Mouse (Mus musculus): ENCODE results near the gene Tmub2. TPM values are rescaled to one million over a fixed set of nuclear protein-coding genes. Genes with fewer than 3 reads are reported as not detected.

The Tmub2 gene
- polyA plus RNA-seq, 1 experiment from 2014 or later, result 46.1 TPM

GRCm38 (mm10) chr11:102291051-102291535 lies 6.4 kb downstream of the Tmub2 start:
- Histone ChIP-seq H3K9ac (replicated peaks; ENCODE audit: low read depth) (no peak overlapping the region), H3K9me3 (ENCODE audit: low read length) (no peaks in the 10 kb centered on the region), H3K36me3 (ENCODE audit: insufficient read depth, low read length) (peaks cover 39% of the 10 kb centered on the region), H3K4me3 (ENCODE audit: low read depth, low read length) (no peak overlapping the region), H3K4me2 (replicated peaks; ENCODE audit: low read depth, low read length) (no peak overlapping the region), H3K4me1 (ENCODE audit: insufficient read depth, low read depth, low read length) (peaks cover 8% of the 10 kb centered on the region; the same call in 1 of the 2 replicates), H3K27me3 (replicated peaks; ENCODE audit: insufficient read depth, low read length) (no peaks in the 10 kb centered on the region), H3K27ac (ENCODE audit: low read length) (no peak overlapping the region)
- TF ChIP-seq EP300 (IDR thresholded peaks at IDR 0.05), result no peak
- no peak for TF ChIP-seq CTCF (IDR thresholded peaks at IDR 0.05)
- no peak for DNase-seq (ENCODE audit: low spot score)
- WGBS, result 78% methylated on average over 11 of the region's 11 CpGs
- no peak for ATAC-seq

DNA sequence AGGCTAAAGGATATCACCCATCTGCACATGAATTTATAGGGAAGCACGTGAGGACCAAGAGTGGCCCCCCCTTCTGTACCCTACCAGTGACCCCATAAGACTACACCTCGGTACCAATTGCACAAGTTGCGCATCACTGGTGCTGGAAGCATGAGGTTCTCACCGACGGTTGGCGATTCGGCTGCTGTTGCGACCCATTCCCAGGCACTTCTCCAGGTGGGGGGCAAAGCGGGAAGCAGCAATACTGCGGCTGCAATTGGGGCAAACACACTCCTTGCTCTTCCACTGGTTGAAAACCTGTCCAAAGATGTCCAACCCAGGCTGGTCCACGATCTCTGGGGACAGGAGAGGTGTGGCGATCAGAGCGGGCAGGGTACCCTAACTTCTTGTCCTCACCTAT lies 9.2 kb downstream of the Tmub2 start:
- H3K4me2 ChIP-seq (replicated peaks; ENCODE audit: low read depth, low read length), result no peak overlapping the region
- no peak overlapping the region for H3K9ac ChIP-seq (replicated peaks; ENCODE audit: low read depth)
- H3K4me1 ChIP-seq (ENCODE audit: insufficient read depth, low read depth, low read length), result peaks cover 6% of the 10 kb centered on the region; the same call in 1 of the 2 replicates
- no peak for ATAC-seq
- 94% methylated on average over 13 of the region's 13 CpGs for WGBS
- DNase-seq (ENCODE audit: low spot score), result no peak
- no peaks in the 10 kb centered on the region for H3K9me3 ChIP-seq (ENCODE audit: low read length)
- H3K4me3 ChIP-seq (ENCODE audit: low read depth, low read length), result no peak overlapping the region
- no peak overlapping the region for H3K27ac ChIP-seq (ENCODE audit: low read length)
- no peak for TF ChIP-seq CTCF (IDR thresholded peaks at IDR 0.05)
- TF ChIP-seq EP300 (IDR thresholded peaks at IDR 0.05), result no peak
- H3K36me3 ChIP-seq (ENCODE audit: insufficient read depth, low read length), result peaks cover 26% of the 10 kb centered on the region
- no peaks in the 10 kb centered on the region for H3K27me3 ChIP-seq (replicated peaks; ENCODE audit: insufficient read depth, low read length)

GRCm38 (mm10) chr11:102294416-102294815 lies 9.7 kb downstream of the Tmub2 start:
- no peak overlapping the region for H3K4me3 ChIP-seq (ENCODE audit: low read depth, low read length)
- H3K4me1 ChIP-seq (ENCODE audit: insufficient read depth, low read depth, low read length), result peaks cover 6% of the 10 kb centered on the region; the same call in 1 of the 2 replicates
- no peaks in the 10 kb centered on the region for H3K9me3 ChIP-seq (ENCODE audit: low read length)
- TF ChIP-seq EP300 (IDR thresholded peaks at IDR 0.05), result no peak
- TF ChIP-seq CTCF (IDR thresholded peaks at IDR 0.05), result no peak
- ATAC-seq (no peak), DNase-seq (ENCODE audit: low spot score) (no peak)
- no peak overlapping the region for H3K27ac ChIP-seq (ENCODE audit: low read length)
- H3K27me3 ChIP-seq (replicated peaks; ENCODE audit: insufficient read depth, low read length), result no peaks in the 10 kb centered on the region
- H3K4me2 ChIP-seq (replicated peaks; ENCODE audit: low read depth, low read length), result no peak overlapping the region
- 58% methylated on average over 5 of the region's 5 CpGs for WGBS
- H3K36me3 ChIP-seq (ENCODE audit: insufficient read depth, low read length), result peaks cover 26% of the 10 kb centered on the region
- H3K9ac ChIP-seq (replicated peaks; ENCODE audit: low read depth), result no peak overlapping the region

DNA sequence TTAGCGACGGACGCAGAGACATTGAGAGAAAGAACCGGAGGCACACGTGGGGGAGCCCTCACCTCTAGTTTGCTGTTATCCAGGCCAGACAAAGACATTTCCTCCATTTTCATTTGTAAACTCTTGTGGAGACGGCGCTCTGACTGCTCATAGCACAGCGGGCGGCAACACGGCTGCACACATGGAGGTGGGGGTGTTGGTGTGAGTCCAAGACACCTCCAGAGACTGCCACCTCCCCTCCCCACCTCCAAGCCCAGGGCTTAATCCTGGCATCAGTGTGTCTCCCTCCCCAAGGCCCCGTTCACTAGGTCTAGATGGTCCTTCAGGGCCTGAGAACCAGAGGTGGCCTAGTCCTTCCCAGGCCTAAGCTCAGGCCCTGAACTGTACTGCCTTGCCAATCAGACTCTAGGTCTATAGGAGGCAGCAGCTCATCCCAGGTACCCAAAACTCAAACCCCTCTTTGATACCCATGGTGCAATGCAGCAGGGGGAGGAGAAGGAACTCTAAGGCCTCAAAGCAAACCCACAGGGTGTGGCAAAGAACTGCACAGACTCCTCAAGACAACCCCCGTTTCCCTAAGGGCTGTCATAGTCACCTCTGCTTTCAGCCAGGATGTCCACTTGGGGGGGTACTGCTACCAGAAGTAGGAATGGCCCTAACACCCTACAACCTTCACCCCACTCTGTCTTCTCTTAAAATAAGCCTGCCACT lies 10.3 kb downstream of the Tmub2 start:
- peak overlapping the region; percentile 87; the same call in 1 of the 2 replicates for H3K9ac ChIP-seq (replicated peaks; ENCODE audit: low read depth)
- peak overlapping the region; percentile 97 for H3K27ac ChIP-seq (ENCODE audit: low read length)
- H3K4me1 ChIP-seq (ENCODE audit: insufficient read depth, low read depth, low read length), result peaks cover 6% of the 10 kb centered on the region; the same call in 1 of the 2 replicates
- WGBS, result 55% methylated on average over 12 of the region's 12 CpGs
- ATAC-seq (no peak), DNase-seq (ENCODE audit: low spot score) (peak; percentile 62)
- peak overlapping the region; percentile 83 for H3K4me2 ChIP-seq (replicated peaks; ENCODE audit: low read depth, low read length)
- no peaks in the 10 kb centered on the region for H3K27me3 ChIP-seq (replicated peaks; ENCODE audit: insufficient read depth, low read length)
- H3K36me3 ChIP-seq (ENCODE audit: insufficient read depth, low read length), result peaks cover 26% of the 10 kb centered on the region
- H3K4me3 ChIP-seq (ENCODE audit: low read depth, low read length), result peak overlapping the region; percentile 88
- no peaks in the 10 kb centered on the region for H3K9me3 ChIP-seq (ENCODE audit: low read length)
- TF ChIP-seq EP300 (IDR thresholded peaks at IDR 0.05) (no peak), CTCF (IDR thresholded peaks at IDR 0.05) (peak; percentile 24; the same call in 1 of the 2 replicates)

- under 1% methylated on average over 22 of the region's 73 CpGs for WGBS
- Histone ChIP-seq H3K4me1 (ENCODE audit: insufficient read depth, low read depth, low read length) (peaks cover 6% of the 10 kb centered on the region; the same call in 1 of the 2 replicates), H3K36me3 (ENCODE audit: insufficient read depth, low read length) (peaks cover 20% of the 10 kb centered on the region), H3K4me2 (replicated peaks; ENCODE audit: low read depth, low read length) (peak overlapping the region; percentile 83), H3K27me3 (replicated peaks; ENCODE audit: insufficient read depth, low read length) (no peaks in the 10 kb centered on the region), H3K9me3 (ENCODE audit: low read length) (no peaks in the 10 kb centered on the region), H3K9ac (replicated peaks; ENCODE audit: low read depth) (peak overlapping the region; percentile 87), H3K4me3 (ENCODE audit: low read depth, low read length) (peak overlapping the region; percentile 88), H3K27ac (ENCODE audit: low read length) (peak overlapping the region; percentile 97)
- ATAC-seq, result peak; percentile 38
- peak; percentile 73 for DNase-seq (ENCODE audit: low spot score)
- TF ChIP-seq CTCF (IDR thresholded peaks at IDR 0.05), result no peak
- 0 out of 2 replicates have a peak, but pooled peaks have one; percentile 16 for TF ChIP-seq EP300 (IDR thresholded peaks at IDR 0.05)
Measured at GRCm38 (mm10) chr11:102295598-102296471, 11.1 kb downstream of the Tmub2 start.
